Mouse (Mus musculus) urinary bladder, postnatal 36 days (tissue): ENCODE measurements around the gene Rnf180.

ENCODE experiments used
- DNase-seq, 2 experiments: peaks; one replicate each; pipeline ENCODE4 v3.0.0; 2022; ENCODE audit warnings: low spot score in 2 of 2, mixed read lengths in 1 of 2

Rnf180 gene

DNA sequence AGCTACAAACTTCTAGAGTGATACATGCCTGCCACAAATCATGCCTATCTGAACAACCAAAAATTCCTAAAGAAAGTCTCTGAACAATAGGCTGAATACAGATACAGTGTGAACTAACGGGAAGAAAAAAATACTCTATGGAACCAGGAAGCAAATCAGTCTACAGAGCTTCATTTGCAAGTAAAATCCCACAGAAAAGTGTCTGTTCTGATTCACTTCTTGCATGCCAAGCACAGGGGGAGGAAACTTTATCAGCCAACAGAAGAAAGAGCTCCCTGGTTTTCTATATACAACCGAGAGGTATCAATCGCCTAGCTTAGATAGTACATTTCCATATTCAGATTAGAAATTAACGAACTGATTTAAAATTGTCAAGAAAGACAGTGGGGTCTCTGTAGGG, 43.8 kb downstream of the Rnf180 start:
- DNase-seq: no peak

GRCm38 (mm10) chr13:105250264-105250663, 44.4 kb downstream of the Rnf180 start:
- no peak for DNase-seq

GRCm38 (mm10) chr13:105249599-105249998, 45.0 kb downstream of the Rnf180 start:
- DNase-seq: no peak

- no peak for DNase-seq
Observed at GRCm38 (mm10) chr13:105247691-105248090, 46.9 kb downstream of the Rnf180 start.

DNA sequence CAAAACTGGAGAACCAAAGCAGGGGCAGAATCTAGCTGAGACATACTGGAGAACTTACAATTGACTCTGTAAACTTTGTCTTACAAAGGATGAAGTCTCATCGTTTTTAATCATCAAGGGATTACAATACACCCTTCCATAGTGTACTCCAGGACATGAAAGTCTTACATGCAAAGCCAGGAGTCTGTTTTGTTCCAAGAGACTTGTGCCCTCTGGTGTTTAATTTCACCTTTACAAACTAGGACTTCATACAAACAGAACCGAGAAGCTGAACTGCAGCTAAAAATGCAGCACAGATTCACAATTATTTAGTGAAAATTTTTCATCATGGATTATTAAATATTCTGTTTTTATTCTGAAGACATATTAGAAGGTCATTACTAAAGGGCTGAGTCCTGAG, 53.8 kb downstream of the Rnf180 start:
- DNase-seq: no peak

- no peak for DNase-seq
Observed at GRCm38 (mm10) chr13:105227126-105227525, 67.5 kb downstream of the Rnf180 start.

GRCm38 (mm10) chr13:105224048-105224447, 70.6 kb downstream of the Rnf180 start:
- no peak for DNase-seq

- peak in 1 of 2 experiments; percentile 9 for DNase-seq
Observed at GRCm38 (mm10) chr13:105223147-105223546, 71.5 kb downstream of the Rnf180 start.

DNA sequence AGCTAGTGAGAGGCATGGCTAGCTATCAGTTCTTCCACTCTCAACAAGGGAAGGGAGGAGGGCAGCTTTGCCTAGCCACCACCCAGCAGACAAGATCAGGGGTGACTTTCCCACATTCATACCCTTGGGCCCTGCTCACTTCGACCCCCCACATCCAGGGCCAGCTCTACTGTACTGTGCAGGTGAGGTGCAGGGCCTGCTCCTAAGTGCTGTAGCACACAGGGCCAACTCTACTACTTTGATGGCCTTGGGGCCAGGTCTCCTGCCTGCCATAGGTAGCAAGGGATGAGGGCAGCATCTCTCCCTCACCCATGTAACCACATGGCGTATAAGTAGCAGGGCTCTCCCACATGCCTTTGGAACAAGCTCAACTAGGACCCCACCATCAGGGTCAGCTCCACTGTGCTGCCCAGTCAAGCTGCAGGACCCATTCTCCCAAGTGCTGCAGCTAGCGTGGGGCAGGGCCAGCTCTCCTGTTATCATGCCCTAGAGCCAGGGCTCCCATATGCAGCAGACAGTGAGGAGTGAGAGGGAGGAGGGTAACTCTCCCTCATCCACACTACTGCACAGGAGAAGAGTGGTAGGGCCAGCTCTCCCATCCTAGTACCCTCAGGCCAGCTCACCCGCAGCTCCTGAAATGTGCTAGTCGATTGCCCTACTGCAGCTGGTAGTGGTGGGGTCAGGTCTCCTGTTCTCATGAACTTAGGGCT, 72.4 kb downstream of the Rnf180 start:
- DNase-seq: no peak

- no peak for DNase-seq
Observed at GRCm38 (mm10) chr13:105210746-105211145, 83.9 kb downstream of the Rnf180 start.

DNA sequence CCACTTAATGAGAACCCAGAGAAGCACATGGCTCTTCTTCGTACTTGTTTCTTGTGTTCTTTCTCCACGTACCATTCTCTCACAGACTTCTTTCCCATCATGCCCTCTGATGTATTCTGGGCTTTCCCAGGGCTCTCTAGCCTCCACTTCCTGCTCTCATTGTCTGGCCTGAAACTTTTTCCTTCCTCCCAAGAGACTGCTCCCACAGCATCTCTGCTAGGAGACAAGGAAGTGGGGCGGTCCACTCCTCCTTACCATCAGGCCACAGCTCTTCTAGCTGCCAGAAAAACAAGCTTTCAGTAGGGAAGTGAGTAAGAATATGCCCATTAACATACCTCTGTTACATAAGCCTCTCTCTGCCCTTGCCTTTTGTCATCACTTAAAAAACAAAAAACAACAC, 90.8 kb downstream of the Rnf180 start:
- no peak for DNase-seq

GRCm38 (mm10) chr13:105198658-105199057, 96.0 kb downstream of the Rnf180 start:
- no peak for DNase-seq

DNA sequence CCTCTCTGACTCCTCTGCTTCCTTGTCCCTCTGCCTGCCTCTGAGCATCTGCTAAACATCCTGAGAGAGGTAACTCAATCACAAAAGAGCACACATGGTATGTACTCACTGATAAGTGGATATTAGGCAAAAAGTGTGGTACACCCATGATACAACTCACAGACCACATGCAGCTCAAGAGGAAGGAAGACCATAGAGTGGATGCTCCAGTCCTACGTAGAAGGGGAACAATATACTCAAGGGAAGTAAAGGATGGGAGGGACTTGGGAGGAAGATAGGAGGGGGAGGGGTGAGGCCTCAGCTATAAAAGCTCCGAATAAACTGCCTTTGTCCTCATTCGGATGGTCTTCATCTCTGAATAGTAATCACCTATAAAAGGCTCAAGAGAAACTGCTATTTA, 96.6 kb downstream of the Rnf180 start:
- DNase-seq: no peak

DNA sequence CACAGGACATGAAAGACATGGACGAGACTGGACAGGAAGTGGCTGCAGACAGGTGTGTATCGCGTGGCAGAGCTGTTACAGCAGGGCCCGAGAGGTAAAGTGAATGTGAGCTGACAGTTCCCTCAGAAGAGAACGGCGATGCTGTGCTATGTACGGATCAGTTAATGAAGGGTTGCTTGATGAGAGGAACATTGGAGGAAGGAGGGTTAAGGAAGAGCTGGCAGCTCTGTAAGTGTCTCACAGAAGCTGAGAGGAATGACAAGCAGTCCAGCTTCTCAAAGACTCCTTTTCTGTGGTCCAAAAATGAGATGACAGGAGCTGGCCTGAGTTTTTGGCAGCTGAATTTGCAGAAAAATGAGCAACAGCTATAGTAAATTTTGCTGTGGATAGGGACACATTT, 101.0 kb downstream of the Rnf180 start:
- no peak for DNase-seq

GRCm38 (mm10) chr13:105188730-105189129, 105.9 kb downstream of the Rnf180 start:
- no peak for DNase-seq

DNA sequence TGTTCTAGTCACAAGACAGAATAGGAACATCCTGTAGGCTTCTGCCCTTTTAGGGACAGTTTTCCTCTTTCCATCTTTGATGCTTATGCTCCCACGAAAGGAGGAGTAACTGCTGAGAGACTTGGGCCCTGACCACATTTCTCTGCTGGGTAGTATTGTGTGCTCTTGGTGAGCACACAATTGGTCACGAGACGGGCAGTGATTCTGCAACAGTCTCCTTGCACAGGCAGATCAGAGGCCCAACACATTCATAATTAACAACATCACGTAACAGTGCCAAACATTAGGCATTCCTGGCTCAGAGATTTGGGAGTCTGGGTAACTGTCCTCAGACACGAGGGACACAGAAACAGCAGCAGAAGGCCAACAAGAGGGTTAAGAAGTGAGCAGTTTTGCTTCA, 113.8 kb downstream of the Rnf180 start:
- DNase-seq: no peak

DNA sequence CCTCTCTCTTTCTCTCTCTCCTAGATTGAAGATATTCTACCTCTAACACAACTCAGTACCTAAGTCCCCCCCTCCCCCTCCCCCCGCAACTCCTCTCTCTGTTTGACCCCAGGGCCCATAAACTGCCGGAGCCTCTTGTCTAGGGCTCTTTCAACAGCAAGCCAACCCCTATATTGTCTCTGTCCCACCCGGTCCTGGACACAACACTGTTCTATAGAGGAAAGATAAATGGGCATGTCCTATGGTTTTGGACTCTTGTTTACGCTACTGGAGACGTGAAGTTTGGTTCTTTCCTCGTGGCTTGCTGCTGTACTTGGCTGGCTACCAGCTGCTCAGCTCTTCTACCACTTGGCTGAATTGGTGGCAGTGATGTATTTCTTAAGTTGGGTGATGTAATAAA, 129.2 kb downstream of the Rnf180 start:
- DNase-seq: no peak

DNA sequence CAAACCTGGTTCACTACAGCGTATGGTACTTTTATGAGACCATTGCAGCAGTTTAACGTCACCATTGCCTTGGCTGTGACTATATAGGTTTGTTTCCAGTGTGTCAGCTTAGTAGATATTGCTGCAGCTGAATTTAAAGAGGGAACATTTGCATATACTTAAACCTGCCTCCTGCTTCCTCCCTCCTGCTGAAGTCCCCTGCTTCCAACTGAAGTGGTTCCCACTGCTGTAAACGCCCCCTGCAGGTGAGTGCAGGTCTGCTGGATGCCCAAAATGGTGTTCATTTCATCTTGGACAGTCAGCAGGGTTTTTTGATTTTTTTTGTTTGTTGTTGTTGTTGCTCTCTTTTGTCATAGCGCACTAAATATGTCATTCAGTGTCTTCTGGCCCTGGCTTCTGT, 140.7 kb downstream of the Rnf180 start:
- no peak for DNase-seq

DNA sequence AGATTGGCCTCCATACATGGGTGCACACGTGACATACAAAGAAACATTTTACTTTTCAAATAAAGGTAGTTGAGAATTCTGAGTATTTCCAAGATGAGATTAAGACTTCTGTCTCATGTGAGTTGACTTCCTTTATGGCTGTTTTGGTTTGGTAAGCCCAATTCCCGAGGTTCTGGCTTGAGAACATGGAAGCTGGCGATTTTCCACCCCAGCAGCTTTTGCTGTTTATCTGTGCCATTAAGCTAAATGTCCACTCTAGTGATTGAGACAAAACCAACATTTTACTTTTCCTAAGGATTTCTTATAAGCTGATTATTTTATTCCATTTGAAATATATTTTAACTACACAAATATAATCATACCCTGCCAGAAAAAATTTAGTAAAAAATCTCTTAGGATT, 144.6 kb downstream of the Rnf180 start:
- no peak for DNase-seq

GRCm38 (mm10) chr13:105147795-105148418, 146.7 kb downstream of the Rnf180 start:
- DNase-seq: no peak

- DNase-seq: no peak
Observed at GRCm38 (mm10) chr13:105146827-105147226, 147.8 kb downstream of the Rnf180 start.

GRCm38 (mm10) chr13:105139881-105140280, 154.7 kb downstream of the Rnf180 start:
- DNase-seq: no peak

- no peak for DNase-seq
Observed at GRCm38 (mm10) chr13:105134397-105134796, 160.2 kb downstream of the Rnf180 start.

- no peak for DNase-seq
Observed at GRCm38 (mm10) chr13:105132776-105133175, 161.8 kb downstream of the Rnf180 start.
